Mouse (Mus musculus) C2C12 (cell line): ENCODE measurements around the gene Hist1h2ab. TPM values are rescaled to one million over a fixed set of nuclear protein-coding genes. Genes with fewer than 3 reads are reported as not detected.

ENCODE experiments used
- H3K27me3 ChIP-seq: one replicate; pipeline ENCODE4 v1.6.1; 2011; ENCODE audit not compliant: control insufficient read depth, insufficient read depth, insufficient read length
- H3K36me3 ChIP-seq: one replicate; pipeline ENCODE4 v1.6.1; 2011; ENCODE audit not compliant: control insufficient read depth, insufficient read depth
- H3K4me3 ChIP-seq: one replicate; pipeline ENCODE4 v1.5.1; 2011; ENCODE audit warnings: mild to moderate bottlenecking, control low read depth; ENCODE audit not compliant: poor library complexity, insufficient read depth, severe bottlenecking
- H3K79me2 ChIP-seq: one replicate; pipeline ENCODE4 v1.6.1; 2011; ENCODE audit not compliant: control insufficient read depth, insufficient read depth
- H3K79me3 ChIP-seq: one replicate; pipeline ENCODE4 v1.6.1; 2011; ENCODE audit warnings: low read depth, control low read depth
- H3ac ChIP-seq: one replicate; pipeline ENCODE3; 2011; ENCODE audit warnings: low read depth; ENCODE audit not compliant: control insufficient read depth, insufficient read length
- CEBPB ChIP-seq: IDR thresholded peaks from one replicate; pipeline ENCODE4 v1.6.1; 2011; ENCODE audit warnings: low read depth, mild to moderate bottlenecking, control low read depth, moderate library complexity
- CTCF ChIP-seq: IDR thresholded peaks from one replicate; pipeline ENCODE4 v1.5.1; 2011; ENCODE audit not compliant: control insufficient read depth, insufficient read depth, insufficient read length
- FOSL1 ChIP-seq: IDR thresholded peaks from one replicate; pipeline ENCODE4 v1.8.0; 2011; ENCODE audit warnings: mild to moderate bottlenecking, low read length; ENCODE audit not compliant: poor library complexity, insufficient read depth, severe bottlenecking
- MAX ChIP-seq: IDR thresholded peaks from one replicate; pipeline ENCODE4 v1.6.1; 2011; ENCODE audit warnings: mild to moderate bottlenecking, control low read depth
- MYOD1 ChIP-seq: IDR thresholded peaks from one replicate; pipeline ENCODE4 v1.6.1; 2011; ENCODE audit warnings: low read depth; ENCODE audit not compliant: control insufficient read depth, insufficient read length
- MYOG ChIP-seq: IDR thresholded peaks from one replicate; pipeline ENCODE4 v1.6.1; 2011; ENCODE audit not compliant: control insufficient read depth, insufficient read length; ENCODE audit errors: extremely low read depth
- USF1 ChIP-seq: IDR thresholded peaks from one replicate; pipeline ENCODE4 v1.6.1; 2011; ENCODE audit warnings: low read depth, mild to moderate bottlenecking, control low read depth, moderate library complexity
- microRNA-seq: library from miRNA; unstranded; fragments of <30 nt; microRNA quantifications from one replicate; pipeline ENCODE4, GENCODE M21; 2019; ENCODE audit warnings: borderline microRNAs expressed
- polyA plus RNA-seq: library from polyadenylated mRNA; unstranded; fragments of >200 nt; fragmentation: generic; extraction: Trizol; gene quantifications from one replicate; pipeline ENCODE4 v1.2.1, GENCODE M21; 2012; ENCODE audit warnings: missing spikeins

Hist1h2ab gene
- polyA plus RNA-seq, 1 experiment, result 9.3 TPM

GRCm38 (mm10) chr13:23772561-23773313 lies 21.8 kb downstream of the Hist1h2ab start:
- no peaks in the 10 kb centered on the region for H3K36me3 ChIP-seq
- H3K4me3 ChIP-seq, result no peak overlapping the region
- TF ChIP-seq MAX, result no peak
- TF ChIP-seq MYOD1, result no peak
- no peak for TF ChIP-seq USF1
- TF ChIP-seq MYOG, result no peak
- no peak for TF ChIP-seq CTCF
- no peak for TF ChIP-seq CEBPB
- no peak for TF ChIP-seq FOSL1
- H3K79me2 ChIP-seq, result no peaks in the 10 kb centered on the region
- H3ac ChIP-seq, result no peak overlapping the region
- no peaks in the 10 kb centered on the region for H3K27me3 ChIP-seq
- H3K79me3 ChIP-seq, result no peaks in the 10 kb centered on the region

GRCm38 (mm10) chr13:23778339-23778738 lies 27.4 kb downstream of the Hist1h2ab start:
- Histone ChIP-seq H3K27me3 (no peaks in the 10 kb centered on the region), H3ac (no peak overlapping the region), H3K36me3 (no peaks in the 10 kb centered on the region), H3K79me3 (no peaks in the 10 kb centered on the region), H3K79me2 (no peaks in the 10 kb centered on the region), H3K4me3 (no peak overlapping the region)
- TF ChIP-seq USF1, result no peak
- no peak for TF ChIP-seq CEBPB
- TF ChIP-seq MYOD1, result no peak
- no peak for TF ChIP-seq CTCF
- no peak for TF ChIP-seq FOSL1
- no peak for TF ChIP-seq MYOG
- no peak for TF ChIP-seq MAX

GRCm38 (mm10) chr13:23779025-23779424 lies 28.1 kb downstream of the Hist1h2ab start:
- Histone ChIP-seq H3K79me2 (no peaks in the 10 kb centered on the region), H3K27me3 (no peaks in the 10 kb centered on the region), H3K36me3 (no peaks in the 10 kb centered on the region), H3K79me3 (no peaks in the 10 kb centered on the region), H3K4me3 (no peak overlapping the region), H3ac (no peak overlapping the region)
- TF ChIP-seq MAX, result no peak
- TF ChIP-seq USF1, result no peak
- TF ChIP-seq MYOG, result no peak
- TF ChIP-seq CEBPB, result no peak

GRCm38 (mm10) chr13:23792520-23792919 lies 41.6 kb downstream of the Hist1h2ab start:
- peaks cover 21% of the 10 kb centered on the region for H3K27me3 ChIP-seq
- no peaks in the 10 kb centered on the region for H3K79me2 ChIP-seq
- H3K4me3 ChIP-seq, result no peak overlapping the region
- H3K36me3 ChIP-seq, result no peaks in the 10 kb centered on the region
- no peaks in the 10 kb centered on the region for H3K79me3 ChIP-seq
- no peak overlapping the region for H3ac ChIP-seq
- TF ChIP-seq MYOD1, result no peak
- TF ChIP-seq MAX, result no peak
- no peak for TF ChIP-seq USF1
- no peak for TF ChIP-seq FOSL1
- peak; percentile 42 for TF ChIP-seq CTCF

DNA sequence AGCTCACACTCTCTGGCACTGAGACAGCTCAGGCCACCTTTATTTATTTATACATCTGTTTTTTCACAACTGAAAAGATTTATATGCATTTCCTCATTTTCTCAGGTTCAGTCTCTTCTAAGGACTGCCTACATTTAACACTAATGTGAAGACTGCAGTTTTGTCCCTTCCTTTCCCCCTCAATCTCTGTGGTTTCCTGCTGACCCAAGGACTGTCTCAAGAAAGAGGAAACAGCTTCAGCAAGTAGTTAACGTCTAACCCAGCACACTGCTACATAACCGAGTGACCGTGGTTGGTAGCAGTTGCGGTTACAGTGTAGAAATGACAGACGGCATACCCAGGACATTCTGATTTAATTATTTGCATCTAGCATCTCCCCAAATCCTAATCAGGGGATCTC lies 48.5 kb downstream of the Hist1h2ab start:
- peaks cover under 1% of the 10 kb centered on the region for H3K27me3 ChIP-seq
- H3K36me3 ChIP-seq, result no peaks in the 10 kb centered on the region
- no peak overlapping the region for H3ac ChIP-seq
- no peaks in the 10 kb centered on the region for H3K79me3 ChIP-seq
- TF ChIP-seq USF1 (no peak), MYOD1 (no peak), FOSL1 (no peak), CTCF (no peak), MAX (no peak), MYOG (no peak), CEBPB (no peak)
- no peak overlapping the region for H3K4me3 ChIP-seq
- H3K79me2 ChIP-seq, result no peaks in the 10 kb centered on the region

Small RNA genes lying within 50 kb of the gene (microRNA-seq; reads per million reads assigned to microRNA genes)
- gene Gm44314 (not detected), gene Gm44484 (not detected)

Other genes starting within 250 kb of the Hist1h2ab start
- 6.9 TPM for gene Hist1h4h, start 220.1 kb upstream of the Hist1h2ab start, polyA plus RNA-seq
- gene Hist1h2af, start 217.2 kb upstream of the Hist1h2ab start, polyA plus RNA-seq, result 98.1 TPM
- gene Hist1h3g, start 215.7 kb upstream of the Hist1h2ab start, polyA plus RNA-seq, result 5.5 TPM
- gene Hist1h2bh, start 207.7 kb upstream of the Hist1h2ab start, polyA plus RNA-seq, result 1.2 TPM
- gene Hist1h3f, start 207.1 kb upstream of the Hist1h2ab start, polyA plus RNA-seq, result 1.2 TPM
- gene Hist1h4f, start 199.5 kb upstream of the Hist1h2ab start, polyA plus RNA-seq, result 7.4 TPM
- gene Hist1h1d, start 197.9 kb upstream of the Hist1h2ab start, polyA plus RNA-seq, result 0.25 TPM
- 2.8 TPM for gene Hist1h3e, start 188.8 kb upstream of the Hist1h2ab start, polyA plus RNA-seq
- gene Hist1h2ae, start 179.9 kb upstream of the Hist1h2ab start, polyA plus RNA-seq, result 12.6 TPM
- 9.9 TPM for gene Hist1h2bg, start 179.7 kb upstream of the Hist1h2ab start, polyA plus RNA-seq
- gene Hist1h2bf, start 176.9 kb upstream of the Hist1h2ab start, polyA plus RNA-seq, result 4.5 TPM
- 0.73 TPM for gene Hist1h2ad, start 176.7 kb upstream of the Hist1h2ab start, polyA plus RNA-seq
- gene Hist1h3d, start 175.4 kb upstream of the Hist1h2ab start, polyA plus RNA-seq, result 1.9 TPM
- gene Hist1h4d, start 169.5 kb upstream of the Hist1h2ab start, polyA plus RNA-seq, result 2.8 TPM
- 0.98 TPM for gene Hist1h2be, start 130.0 kb upstream of the Hist1h2ab start, polyA plus RNA-seq
- 1.2 TPM for gene Hist1h1e, start 128.6 kb upstream of the Hist1h2ab start, polyA plus RNA-seq
- gene Hist1h2ac, start 67.2 kb upstream of the Hist1h2ab start, polyA plus RNA-seq, result 0.54 TPM
- gene Hist1h2bc, start 66.9 kb upstream of the Hist1h2ab start, polyA plus RNA-seq, result 16.8 TPM
- not detected for gene Hist1h1t, start 55.3 kb upstream of the Hist1h2ab start, polyA plus RNA-seq
- gene Hist1h4c, start 52.7 kb upstream of the Hist1h2ab start, polyA plus RNA-seq, result 0.62 TPM
- gene Hfe, start 40.3 kb upstream of the Hist1h2ab start, polyA plus RNA-seq, result 0.91 TPM
- 45.9 TPM for gene Hist1h1c, start 12.3 kb upstream of the Hist1h2ab start, polyA plus RNA-seq
- gene Hist1h3c, start 5.5 kb upstream of the Hist1h2ab start, polyA plus RNA-seq, result 6.1 TPM
- gene Hist1h2bb, start 4.4 kb upstream of the Hist1h2ab start, polyA plus RNA-seq, result 2.8 TPM
- 2.0 TPM for gene Hist1h3b, start 1.1 kb downstream of the Hist1h2ab start, polyA plus RNA-seq
- 16.8 TPM for gene Hist1h4b, start 5.9 kb downstream of the Hist1h2ab start, polyA plus RNA-seq
- gene Hist1h4a, start 10.1 kb downstream of the Hist1h2ab start, polyA plus RNA-seq, result 6.8 TPM
- gene Hist1h3a, start 11.3 kb downstream of the Hist1h2ab start, polyA plus RNA-seq, result 2.4 TPM
- gene Hist1h1a, start 12.5 kb downstream of the Hist1h2ab start, polyA plus RNA-seq, result 1.5 TPM
- 0.02 TPM for gene Trim38, start 18.8 kb downstream of the Hist1h2ab start, polyA plus RNA-seq
- not detected for gene Slc17a2, start 55.9 kb downstream of the Hist1h2ab start, polyA plus RNA-seq
- gene Slc17a3, start 88.3 kb downstream of the Hist1h2ab start, polyA plus RNA-seq, result not detected
- gene Slc17a1, start 116.6 kb downstream of the Hist1h2ab start, polyA plus RNA-seq, result not detected
- gene Slc17a4, start 163.9 kb downstream of the Hist1h2ab start, polyA plus RNA-seq, result not detected
- gene Hist1h2ba, start 183.0 kb downstream of the Hist1h2ab start, polyA plus RNA-seq, result not detected
- gene Hist1h2aa, start 183.3 kb downstream of the Hist1h2ab start, polyA plus RNA-seq, result not detected
- not detected for gene Scgn, start 240.1 kb downstream of the Hist1h2ab start, polyA plus RNA-seq